Mouse (Mus musculus): ENCODE data around the gene Arl5c. TPM values are rescaled to one million over a fixed set of nuclear protein-coding genes. Genes with fewer than 3 reads are reported as not detected.
A peak's percentile ranks its signal among the peaks of the same experiment; 100 is the strongest.

The Arl5c gene
- polyA plus RNA-seq, 1 experiment from 2014 or later = 9.8 TPM

- DNase-seq (ENCODE audit: low spot score) = no peak
- ATAC-seq (ENCODE audit: low FRiP score, low TSS enrichment) = no peak
- no peak overlapping the region for H3K9ac ChIP-seq (ENCODE audit: low read length)
- 64% methylated on average over 5 of the region's 5 CpGs for WGBS
- no peak overlapping the region for H3K4me2 ChIP-seq (replicated peaks; ENCODE audit: low read depth)
- H3K27ac ChIP-seq (replicated peaks) = no peak overlapping the region
- no peaks in the 10 kb centered on the region for H3K4me1 ChIP-seq (replicated peaks; ENCODE audit: control insufficient read depth, insufficient read depth)
- no peak overlapping the region for H3K4me3 ChIP-seq (ENCODE audit: low read depth, low read length)
- no peaks in the 10 kb centered on the region for H3K36me3 ChIP-seq (ENCODE audit: control insufficient read depth, insufficient read depth, low read length)
- H3K27me3 ChIP-seq (ENCODE audit: control insufficient read depth, insufficient read depth, low read length) = no peaks in the 10 kb centered on the region
- H3K9me3 ChIP-seq (ENCODE audit: control insufficient read depth, low read length) = no peaks in the 10 kb centered on the region
- TF ChIP-seq CTCF (IDR thresholded peaks at IDR 0.05; ENCODE audit: low read depth) (no peak), EP300 (optimal IDR thresholded peaks at IDR 0.05) (no peak)
Observed at GRCm38 (mm10) chr11:97959300-97959680, 36.7 kb downstream of the Arl5c start.

- no peaks in the 10 kb centered on the region for H3K9me3 ChIP-seq (ENCODE audit: control insufficient read depth, low read length)
- H3K9ac ChIP-seq (ENCODE audit: low read length) = no peak overlapping the region; the same call in 1 of the 2 replicates
- TF ChIP-seq CTCF (IDR thresholded peaks at IDR 0.05; ENCODE audit: low read depth) (no peak), EP300 (optimal IDR thresholded peaks at IDR 0.05) (no peak)
- H3K27me3 ChIP-seq (ENCODE audit: control insufficient read depth, insufficient read depth, low read length) = no peaks in the 10 kb centered on the region
- no peaks in the 10 kb centered on the region for H3K4me1 ChIP-seq (replicated peaks; ENCODE audit: control insufficient read depth, insufficient read depth)
- no peaks in the 10 kb centered on the region for H3K36me3 ChIP-seq (ENCODE audit: control insufficient read depth, insufficient read depth, low read length)
- ATAC-seq (ENCODE audit: low FRiP score, low TSS enrichment) (no peak), DNase-seq (ENCODE audit: low spot score) (no peak)
- 77% methylated on average over 7 of the region's 7 CpGs for WGBS
- no peak overlapping the region for H3K4me3 ChIP-seq (ENCODE audit: low read depth, low read length)
- H3K27ac ChIP-seq (replicated peaks) = no peak overlapping the region
- H3K4me2 ChIP-seq (replicated peaks; ENCODE audit: low read depth) = no peak overlapping the region
Observed at GRCm38 (mm10) chr11:97958641-97959299, 37.2 kb downstream of the Arl5c start.

- WGBS = 36% methylated on average over 6 of the region's 6 CpGs
Observed at GRCm38 (mm10) chr11:97956905-97957560, 38.9 kb downstream of the Arl5c start.

GRCm38 (mm10) chr11:97955915-97956314 is 40.1 kb downstream of the Arl5c start:
- no peak overlapping the region for H3K4me3 ChIP-seq (ENCODE audit: low read depth, low read length)
- H3K36me3 ChIP-seq (ENCODE audit: control insufficient read depth, insufficient read depth, low read length) = no peaks in the 10 kb centered on the region
- no peak overlapping the region for H3K27ac ChIP-seq (replicated peaks)
- H3K4me1 ChIP-seq (replicated peaks; ENCODE audit: control insufficient read depth, insufficient read depth) = no peaks in the 10 kb centered on the region
- 72% methylated on average over 4 of the region's 4 CpGs for WGBS
- H3K27me3 ChIP-seq (ENCODE audit: control insufficient read depth, insufficient read depth, low read length) = no peaks in the 10 kb centered on the region
- DNase-seq (ENCODE audit: low spot score) (no peak), ATAC-seq (ENCODE audit: low FRiP score, low TSS enrichment) (no peak; the same call in 1 of the 2 replicates)
- TF ChIP-seq EP300 (optimal IDR thresholded peaks at IDR 0.05) = no peak
- no peak overlapping the region for H3K9ac ChIP-seq (ENCODE audit: low read length)
- no peak overlapping the region for H3K4me2 ChIP-seq (replicated peaks; ENCODE audit: low read depth)
- no peaks in the 10 kb centered on the region for H3K9me3 ChIP-seq (ENCODE audit: control insufficient read depth, low read length)

More at GRCm38 (mm10) chr11:97956905-97957560, 38.9 kb downstream of the Arl5c start:
- Histone ChIP-seq H3K27ac (replicated peaks) (no peak overlapping the region), H3K9ac (ENCODE audit: low read length) (0 out of 2 replicates have a peak overlapping the region, but pooled peaks have one; percentile 2), H3K4me3 (ENCODE audit: low read depth, low read length) (no peak overlapping the region), H3K27me3 (ENCODE audit: control insufficient read depth, insufficient read depth, low read length) (no peaks in the 10 kb centered on the region), H3K4me1 (replicated peaks; ENCODE audit: control insufficient read depth, insufficient read depth) (no peaks in the 10 kb centered on the region), H3K9me3 (ENCODE audit: control insufficient read depth, low read length) (no peaks in the 10 kb centered on the region), H3K4me2 (replicated peaks; ENCODE audit: low read depth) (no peak overlapping the region), H3K36me3 (ENCODE audit: control insufficient read depth, insufficient read depth, low read length) (no peaks in the 10 kb centered on the region)
- TF ChIP-seq EP300 (optimal IDR thresholded peaks at IDR 0.05) (no peak), CTCF (IDR thresholded peaks at IDR 0.05; ENCODE audit: low read depth) (no peak)
- ATAC-seq (ENCODE audit: low FRiP score, low TSS enrichment) (no peak), DNase-seq (ENCODE audit: low spot score) (no peak)

- H3K36me3 ChIP-seq (ENCODE audit: control insufficient read depth, insufficient read depth, low read length) = no peaks in the 10 kb centered on the region
- WGBS = 84% methylated on average over 9 of the region's 9 CpGs
- no peaks in the 10 kb centered on the region for H3K27me3 ChIP-seq (ENCODE audit: control insufficient read depth, insufficient read depth, low read length)
- no peaks in the 10 kb centered on the region for H3K4me1 ChIP-seq (replicated peaks; ENCODE audit: control insufficient read depth, insufficient read depth)
- H3K4me3 ChIP-seq (ENCODE audit: low read depth, low read length) = no peak overlapping the region
- no peaks in the 10 kb centered on the region for H3K9me3 ChIP-seq (ENCODE audit: control insufficient read depth, low read length)
- H3K9ac ChIP-seq (ENCODE audit: low read length) = no peak overlapping the region
- H3K27ac ChIP-seq (replicated peaks) = no peak overlapping the region
- no peak for ATAC-seq (ENCODE audit: low FRiP score, low TSS enrichment)
- DNase-seq (ENCODE audit: low spot score) = no peak
- TF ChIP-seq EP300 (optimal IDR thresholded peaks at IDR 0.05) (no peak), CTCF (IDR thresholded peaks at IDR 0.05; ENCODE audit: low read depth) (no peak)
- no peak overlapping the region for H3K4me2 ChIP-seq (replicated peaks; ENCODE audit: low read depth)
Observed at GRCm38 (mm10) chr11:97955146-97955902, 40.7 kb downstream of the Arl5c start.
